Mouse (Mus musculus) neural tube, embryonic 12.5 days (tissue): ENCODE measurements around the gene Pcdh17. TPM values are rescaled to one million over a fixed set of nuclear protein-coding genes. Genes with fewer than 3 reads are reported as not detected.
A peak's percentile ranks its signal among the peaks of the same experiment; 100 is the strongest.

Experiments used
- ATAC-seq: fragments of 200-750 bp; cut with Nextera tagmentation; 2 replicates; pipeline ENCODE4 v1.8.0; 2017; ENCODE audit warnings: low read depth, mild to moderate bottlenecking, moderate TSS enrichment, moderate library complexity; ENCODE audit not compliant: low FRiP score
- H3K27ac ChIP-seq: fragments of 300-500 bp; sonication (generic); 2 replicates; pipeline ENCODE4 v1.5.1; 2016
- H3K27me3 ChIP-seq: fragments of 300-500 bp; sonication (generic); replicated peaks from 2 replicates; pipeline ENCODE4 v1.6.1; 2016; ENCODE audit warnings: mild to moderate bottlenecking
- H3K36me3 ChIP-seq: fragments of 300-500 bp; sonication (generic); 2 replicates; pipeline ENCODE4 v1.6.1; 2016; ENCODE audit warnings: mild to moderate bottlenecking
- H3K4me1 ChIP-seq: fragments of 300-500 bp; sonication (generic); 2 replicates; pipeline ENCODE4 v1.6.1; 2016
- H3K4me2 ChIP-seq: fragments of 300-500 bp; sonication (generic); replicated peaks from 2 replicates; pipeline ENCODE4 v1.6.1; 2016; ENCODE audit warnings: mild to moderate bottlenecking
- H3K4me3 ChIP-seq: fragments of 300-500 bp; sonication (generic); 2 replicates; pipeline ENCODE4 v1.5.1; 2016
- H3K9ac ChIP-seq: fragments of 300-500 bp; sonication (generic); 2 replicates; pipeline ENCODE4 v1.6.1; 2016; ENCODE audit warnings: mild to moderate bottlenecking
- H3K9me3 ChIP-seq: fragments of 300-500 bp; sonication (generic); 2 replicates; pipeline ENCODE4 v1.6.1; 2016; ENCODE audit warnings: mild to moderate bottlenecking
- WGBS: fragments of 180-500 bp; shearing (Covaris S2); methylation state at CpG from one replicate; pipeline ENCODE4 v1.1.7; 2016; 5-methylcytosine and 5-hydroxymethylcytosine counted together
- polyA plus RNA-seq: library from polyadenylated mRNA; unstranded; fragments of >200 nt; fragmentation: Nextera tagmentation; extraction: Ambion mirVana; gene quantifications from 2 replicates; pipeline ENCODE4 v1.2.1, GENCODE M21; 2016

Gene Pcdh17
- polyA plus RNA-seq, 1 experiment from 2014 or later: 13.2 TPM

DNA sequence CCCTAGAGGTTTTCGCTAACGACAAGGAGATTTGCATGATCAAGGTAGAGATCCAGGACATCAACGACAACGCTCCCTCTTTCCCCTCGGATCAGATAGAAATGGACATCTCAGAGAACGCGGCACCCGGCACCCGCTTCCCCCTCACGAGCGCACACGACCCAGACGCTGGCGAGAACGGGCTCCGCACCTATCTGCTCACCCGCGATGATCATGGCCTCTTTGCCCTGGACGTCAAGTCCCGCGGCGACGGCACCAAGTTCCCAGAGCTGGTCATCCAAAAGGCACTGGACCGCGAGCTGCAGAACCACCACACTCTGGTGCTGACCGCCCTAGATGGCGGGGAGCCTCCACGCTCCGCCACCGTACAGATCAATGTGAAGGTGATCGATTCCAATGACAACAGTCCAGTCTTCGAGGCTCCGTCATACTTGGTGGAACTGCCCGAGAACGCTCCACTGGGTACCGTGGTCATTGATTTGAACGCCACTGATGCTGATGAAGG lies 3.1 kb downstream of the Pcdh17 start:
- Histone ChIP-seq H3K4me3 (peak overlapping the region; percentile 59), H3K27ac (no peak overlapping the region)
- WGBS: 4% methylated on average over 37 of the region's 37 CpGs

DNA sequence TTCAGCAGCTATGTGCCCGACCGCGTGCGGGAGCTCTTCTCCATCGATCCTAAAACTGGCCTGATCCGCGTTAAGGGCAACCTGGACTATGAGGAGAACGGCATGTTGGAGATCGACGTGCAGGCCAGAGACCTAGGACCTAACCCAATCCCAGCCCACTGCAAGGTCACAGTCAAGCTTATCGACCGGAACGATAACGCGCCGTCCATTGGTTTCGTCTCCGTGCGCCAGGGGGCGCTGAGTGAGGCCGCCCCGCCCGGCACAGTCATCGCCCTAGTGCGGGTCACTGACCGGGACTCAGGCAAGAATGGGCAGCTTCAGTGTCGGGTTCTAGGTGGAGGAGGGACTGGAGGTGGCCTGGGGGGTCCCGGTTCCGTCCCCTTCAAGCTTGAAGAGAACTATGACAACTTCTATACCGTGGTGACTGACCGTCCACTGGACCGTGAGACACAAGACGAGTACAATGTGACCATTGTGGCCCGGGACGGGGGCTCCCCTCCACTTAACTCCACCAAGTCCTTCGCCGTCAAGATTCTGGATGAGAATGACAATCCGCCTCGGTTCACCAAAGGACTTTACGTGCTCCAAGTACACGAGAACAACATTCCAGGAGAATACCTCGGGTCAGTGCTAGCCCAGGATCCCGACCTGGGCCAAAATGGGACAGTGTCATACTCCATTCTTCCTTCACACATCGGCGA lies 3.7 kb downstream of the Pcdh17 start:
- peaks cover 21% of the 10 kb centered on the region for H3K27me3 ChIP-seq
- H3K4me1 ChIP-seq: peaks cover 10% of the 10 kb centered on the region
- H3K4me3 ChIP-seq: peak overlapping the region; percentile 59
- H3K27ac ChIP-seq: no peak overlapping the region
- peak overlapping the region; percentile 56; the same call in 1 of the 2 replicates for H3K9ac ChIP-seq
- no peaks in the 10 kb centered on the region for H3K9me3 ChIP-seq
- WGBS: 6% methylated on average over 45 of the region's 45 CpGs
- ATAC-seq: no peak
- no peaks in the 10 kb centered on the region for H3K36me3 ChIP-seq
- peak overlapping the region; percentile 96 for H3K4me2 ChIP-seq

More for the DNA sequence above, 3.1 kb downstream of the Pcdh17 start:
- peak overlapping the region; percentile 96 for H3K4me2 ChIP-seq
- H3K36me3 ChIP-seq: no peaks in the 10 kb centered on the region
- peaks cover 10% of the 10 kb centered on the region for H3K4me1 ChIP-seq
- peaks cover 21% of the 10 kb centered on the region for H3K27me3 ChIP-seq
- H3K9ac ChIP-seq: peak overlapping the region; percentile 56
- no peak for ATAC-seq
- H3K9me3 ChIP-seq: no peaks in the 10 kb centered on the region

DNA sequence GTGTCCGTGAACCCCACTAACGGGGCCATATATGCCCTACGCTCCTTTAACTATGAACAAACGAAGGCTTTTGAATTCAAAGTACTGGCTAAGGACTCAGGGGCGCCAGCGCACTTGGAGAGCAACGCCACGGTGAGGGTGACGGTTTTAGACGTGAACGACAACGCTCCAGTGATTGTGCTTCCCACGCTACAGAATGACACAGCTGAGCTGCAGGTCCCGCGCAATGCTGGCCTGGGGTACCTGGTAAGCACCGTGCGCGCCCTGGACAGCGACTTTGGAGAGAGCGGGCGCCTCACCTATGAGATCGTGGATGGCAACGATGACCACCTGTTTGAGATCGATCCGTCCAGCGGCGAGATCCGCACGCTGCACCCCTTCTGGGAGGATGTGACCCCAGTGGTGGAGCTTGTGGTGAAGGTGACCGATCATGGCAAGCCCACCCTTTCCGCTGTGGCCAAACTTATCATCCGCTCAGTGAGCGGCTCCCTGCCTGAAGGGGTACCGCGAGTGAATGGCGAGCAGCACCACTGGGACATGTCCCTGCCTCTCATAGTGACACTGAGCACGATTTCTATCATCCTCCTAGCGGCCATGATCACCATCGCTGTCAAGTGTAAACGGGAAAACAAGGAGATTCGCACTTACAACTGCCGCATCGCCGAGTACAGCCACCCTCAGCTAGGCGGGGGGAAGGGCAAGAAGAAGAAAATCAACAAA lies 4.5 kb downstream of the Pcdh17 start:
- Histone ChIP-seq H3K9ac (peak overlapping the region; percentile 40; the same call in 1 of the 2 replicates), H3K4me2 (peak overlapping the region; percentile 96), H3K4me3 (peak overlapping the region; percentile 59), H3K27ac (no peak overlapping the region), H3K9me3 (no peaks in the 10 kb centered on the region), H3K4me1 (peaks cover 10% of the 10 kb centered on the region), H3K36me3 (no peaks in the 10 kb centered on the region), H3K27me3 (peaks cover 21% of the 10 kb centered on the region)
- no peak for ATAC-seq
- 5% methylated on average over 45 of the region's 45 CpGs for WGBS

DNA sequence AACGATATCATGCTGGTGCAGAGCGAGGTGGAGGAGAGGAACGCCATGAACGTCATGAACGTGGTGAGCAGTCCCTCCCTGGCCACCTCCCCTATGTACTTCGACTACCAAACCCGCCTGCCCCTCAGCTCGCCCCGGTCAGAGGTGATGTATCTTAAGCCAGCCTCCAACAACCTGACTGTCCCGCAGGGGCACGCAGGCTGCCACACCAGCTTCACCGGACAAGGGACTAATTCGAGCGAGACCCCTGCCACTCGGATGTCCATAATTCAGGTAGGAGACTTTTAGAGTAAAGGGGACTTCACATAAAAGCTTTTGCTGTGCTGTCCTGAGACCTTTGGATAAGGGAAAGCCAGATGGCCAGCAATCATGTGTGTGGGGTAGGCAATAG lies 5.0 kb downstream of the Pcdh17 start:
- Histone ChIP-seq H3K9me3 (no peaks in the 10 kb centered on the region), H3K27ac (no peak overlapping the region), H3K4me3 (peak overlapping the region; percentile 59), H3K9ac (peak overlapping the region; percentile 40; the same call in 1 of the 2 replicates), H3K4me2 (peak overlapping the region; percentile 96), H3K27me3 (peaks cover 21% of the 10 kb centered on the region), H3K36me3 (no peaks in the 10 kb centered on the region), H3K4me1 (peaks cover 10% of the 10 kb centered on the region)
- under 1% methylated on average over 15 of the region's 15 CpGs for WGBS
- ATAC-seq: no peak

DNA sequence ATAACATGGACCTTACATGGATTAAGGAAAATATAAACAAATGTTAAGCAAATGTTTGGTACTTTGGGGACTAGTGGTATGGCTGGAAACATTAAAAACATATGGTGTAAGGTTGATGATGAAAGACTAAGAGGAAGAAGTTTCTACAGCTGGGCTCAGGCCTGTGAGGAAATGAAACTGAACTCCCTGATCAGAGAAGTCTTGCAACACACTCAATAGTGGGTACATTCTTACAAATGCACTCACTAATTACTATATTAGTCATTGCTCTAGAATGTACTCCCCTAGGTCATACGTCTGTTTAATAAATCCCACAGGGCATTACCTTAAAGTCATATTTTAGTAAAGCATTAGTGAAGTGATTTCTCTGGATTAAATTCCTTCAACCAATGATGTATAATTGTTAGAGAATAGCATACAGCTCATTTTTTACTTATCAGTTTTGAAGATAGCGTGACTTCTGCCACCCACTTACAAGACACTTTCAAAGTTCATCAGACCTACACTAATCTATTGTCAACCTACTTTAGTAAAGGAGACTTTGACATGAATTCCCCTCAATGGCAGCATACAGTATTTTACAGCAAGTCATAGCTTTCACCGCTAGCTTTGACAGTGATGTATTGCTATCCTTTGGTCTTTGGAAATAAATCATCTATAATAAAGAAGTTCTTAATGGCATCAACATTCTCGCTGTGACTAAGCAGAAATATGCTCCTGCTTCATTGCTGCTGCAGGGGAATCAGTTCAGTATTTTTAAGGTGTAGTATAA lies 10.9 kb downstream of the Pcdh17 start:
- H3K27ac ChIP-seq: no peak overlapping the region
- no peak overlapping the region for H3K9ac ChIP-seq
- 57% methylated on average over 4 of the region's 4 CpGs for WGBS
- ATAC-seq: no peak
- no peaks in the 10 kb centered on the region for H3K4me1 ChIP-seq
- no peaks in the 10 kb centered on the region for H3K36me3 ChIP-seq
- H3K4me2 ChIP-seq: no peak overlapping the region
- no peak overlapping the region for H3K4me3 ChIP-seq
- no peaks in the 10 kb centered on the region for H3K9me3 ChIP-seq
- no peaks in the 10 kb centered on the region for H3K27me3 ChIP-seq

DNA sequence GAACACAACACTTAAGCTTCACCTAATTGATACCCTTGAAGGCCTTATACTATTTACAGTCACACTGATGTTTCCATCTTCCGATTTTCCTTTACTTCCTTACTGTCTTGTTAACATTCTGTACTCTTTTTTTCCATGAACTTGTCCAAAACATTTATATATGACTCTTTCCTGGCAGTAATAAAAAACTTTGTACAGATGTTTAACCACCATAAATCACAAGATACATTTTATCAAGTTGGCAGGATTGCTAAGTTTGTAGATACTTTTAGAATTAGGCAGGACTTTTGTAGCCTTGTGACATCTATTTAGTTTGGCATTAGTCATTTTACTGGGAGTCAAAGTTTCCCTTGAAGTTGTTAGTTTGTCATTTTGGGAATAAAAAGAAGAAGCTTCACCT lies 32.1 kb downstream of the Pcdh17 start:
- Histone ChIP-seq H3K4me3 (no peak overlapping the region), H3K4me1 (no peaks in the 10 kb centered on the region; the same call in 1 of the 2 replicates), H3K9ac (no peak overlapping the region), H3K27me3 (no peaks in the 10 kb centered on the region), H3K9me3 (no peaks in the 10 kb centered on the region), H3K27ac (no peak overlapping the region), H3K4me2 (no peak overlapping the region), H3K36me3 (no peaks in the 10 kb centered on the region)
- ATAC-seq: no peak
- 94% methylated on average over 1 of the region's 1 CpGs for WGBS

DNA sequence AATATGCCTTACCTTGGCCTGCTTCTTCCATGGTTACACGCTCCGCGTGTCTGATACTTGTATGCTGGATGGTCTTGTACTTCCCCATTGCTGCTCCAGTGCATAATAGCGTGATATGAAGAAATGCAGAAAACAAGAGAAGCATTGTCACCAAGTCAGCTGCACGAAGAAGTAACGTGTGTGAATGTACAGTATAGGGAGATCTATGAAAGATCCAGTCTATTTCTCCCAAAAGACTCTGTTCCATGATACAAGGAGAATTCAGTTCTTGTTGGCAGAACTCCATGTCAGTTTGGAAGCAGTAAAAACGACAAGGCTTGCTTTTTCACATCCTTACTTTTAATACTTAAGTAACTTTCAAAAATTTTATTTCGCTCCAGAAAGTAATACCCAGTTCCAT lies 33.0 kb downstream of the Pcdh17 start:
- no peak overlapping the region for H3K4me2 ChIP-seq
- WGBS: 81% methylated on average over 8 of the region's 8 CpGs
- H3K4me1 ChIP-seq: no peaks in the 10 kb centered on the region; the same call in 1 of the 2 replicates
- H3K36me3 ChIP-seq: no peaks in the 10 kb centered on the region
- no peaks in the 10 kb centered on the region for H3K27me3 ChIP-seq
- H3K27ac ChIP-seq: no peak overlapping the region
- no peak overlapping the region for H3K4me3 ChIP-seq
- no peak overlapping the region for H3K9ac ChIP-seq
- no peak for ATAC-seq
- H3K9me3 ChIP-seq: no peaks in the 10 kb centered on the region

DNA sequence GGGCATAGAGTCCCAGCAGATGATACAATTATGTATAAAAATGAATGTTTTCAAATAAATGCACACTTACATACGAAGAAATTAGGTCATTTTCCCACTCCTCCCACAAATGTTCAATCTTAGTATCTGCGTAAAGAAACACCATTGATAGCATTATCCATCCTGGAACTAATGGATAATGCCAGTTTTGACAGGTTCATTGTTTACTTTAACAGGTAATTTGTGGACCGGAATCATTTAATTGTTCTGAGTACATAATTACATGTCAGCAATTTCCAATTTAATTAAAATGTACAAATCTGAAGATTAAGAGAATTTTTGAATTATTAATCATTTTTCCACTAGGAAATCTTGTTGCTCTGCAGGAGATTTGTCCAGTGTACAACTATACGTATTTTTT lies 33.5 kb downstream of the Pcdh17 start:
- Histone ChIP-seq H3K27ac (no peak overlapping the region), H3K4me3 (no peak overlapping the region), H3K4me1 (no peaks in the 10 kb centered on the region; the same call in 1 of the 2 replicates), H3K4me2 (no peak overlapping the region), H3K27me3 (no peaks in the 10 kb centered on the region), H3K9me3 (no peaks in the 10 kb centered on the region), H3K36me3 (no peaks in the 10 kb centered on the region), H3K9ac (no peak overlapping the region)
- no peak for ATAC-seq
- 71% methylated on average over 4 of the region's 4 CpGs for WGBS

DNA sequence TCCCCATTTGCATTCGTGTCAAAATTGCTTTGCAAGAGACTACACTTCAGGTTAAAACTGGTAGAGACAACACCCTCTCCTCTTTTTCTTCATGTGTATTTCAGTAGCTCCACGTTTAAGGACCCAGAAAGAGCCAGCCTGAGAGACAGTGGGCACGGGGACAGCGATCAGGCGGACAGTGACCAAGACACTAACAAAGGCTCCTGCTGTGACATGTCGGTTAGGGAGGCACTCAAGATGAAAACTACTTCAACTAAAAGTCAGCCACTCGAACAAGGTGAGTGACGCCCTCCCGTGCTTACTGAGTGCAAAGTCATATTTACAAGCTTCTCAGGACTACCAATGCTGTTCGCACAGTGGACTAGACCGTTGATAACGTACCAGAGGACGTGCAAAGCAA lies 34.0 kb downstream of the Pcdh17 start:
- H3K9me3 ChIP-seq: no peaks in the 10 kb centered on the region
- no peak overlapping the region for H3K4me3 ChIP-seq
- H3K4me1 ChIP-seq: no peaks in the 10 kb centered on the region; the same call in 1 of the 2 replicates
- no peaks in the 10 kb centered on the region for H3K36me3 ChIP-seq
- no peak overlapping the region for H3K9ac ChIP-seq
- H3K27me3 ChIP-seq: no peaks in the 10 kb centered on the region
- WGBS: 37% methylated on average over 13 of the region's 13 CpGs
- H3K27ac ChIP-seq: no peak overlapping the region
- ATAC-seq: no peak
- H3K4me2 ChIP-seq: no peak overlapping the region

DNA sequence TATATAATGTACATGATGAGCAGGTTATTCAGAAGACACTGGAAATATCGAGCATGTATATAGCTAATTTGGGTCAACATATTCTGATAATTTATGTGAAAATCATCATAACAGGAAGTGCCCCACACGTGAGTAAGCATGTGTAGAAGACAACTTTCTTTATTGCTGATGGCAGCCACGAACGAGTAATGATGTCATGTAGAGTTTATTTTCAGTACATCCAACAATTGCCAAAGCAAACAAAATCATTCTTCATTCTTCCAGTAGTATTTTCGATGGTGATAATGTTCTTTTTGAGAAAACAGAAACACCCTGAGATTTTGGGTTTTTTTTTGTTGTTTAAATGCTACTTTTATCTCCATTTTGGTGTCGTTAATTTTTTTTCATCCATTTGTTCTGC lies 37.2 kb downstream of the Pcdh17 start:
- Histone ChIP-seq H3K9ac (no peak overlapping the region), H3K4me3 (no peak overlapping the region), H3K4me2 (no peak overlapping the region), H3K36me3 (no peaks in the 10 kb centered on the region), H3K4me1 (no peaks in the 10 kb centered on the region; the same call in 1 of the 2 replicates), H3K9me3 (no peaks in the 10 kb centered on the region), H3K27me3 (no peaks in the 10 kb centered on the region), H3K27ac (no peak overlapping the region)
- no peak for ATAC-seq
- 86% methylated on average over 6 of the region's 6 CpGs for whole genome bisulfite sequencing

DNA sequence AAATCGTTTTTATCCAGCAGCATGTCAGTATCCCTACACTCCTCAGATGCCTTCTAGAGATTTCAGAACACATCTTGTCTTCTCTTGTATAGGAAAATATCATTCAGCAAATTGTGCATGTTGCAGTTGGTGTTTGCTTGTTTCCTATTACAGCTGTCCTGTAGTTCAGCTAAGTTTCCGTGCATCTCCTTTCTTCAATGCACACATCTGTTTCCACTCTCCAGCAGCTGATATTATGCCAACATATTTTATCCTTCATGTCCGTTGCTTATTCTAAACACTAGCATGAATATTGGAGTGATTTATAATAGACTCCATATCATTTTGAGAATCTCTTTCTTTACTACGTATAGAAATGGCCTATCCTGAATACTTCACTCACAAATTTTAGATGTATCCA lies 41.0 kb downstream of the Pcdh17 start:
- 83% methylated on average over 4 of the region's 4 CpGs for WGBS
- Histone ChIP-seq H3K4me3 (no peak overlapping the region), H3K4me2 (no peak overlapping the region), H3K36me3 (no peaks in the 10 kb centered on the region), H3K27ac (no peak overlapping the region), H3K4me1 (no peaks in the 10 kb centered on the region), H3K9me3 (no peaks in the 10 kb centered on the region), H3K9ac (no peak overlapping the region), H3K27me3 (no peaks in the 10 kb centered on the region)
- ATAC-seq: no peak

DNA sequence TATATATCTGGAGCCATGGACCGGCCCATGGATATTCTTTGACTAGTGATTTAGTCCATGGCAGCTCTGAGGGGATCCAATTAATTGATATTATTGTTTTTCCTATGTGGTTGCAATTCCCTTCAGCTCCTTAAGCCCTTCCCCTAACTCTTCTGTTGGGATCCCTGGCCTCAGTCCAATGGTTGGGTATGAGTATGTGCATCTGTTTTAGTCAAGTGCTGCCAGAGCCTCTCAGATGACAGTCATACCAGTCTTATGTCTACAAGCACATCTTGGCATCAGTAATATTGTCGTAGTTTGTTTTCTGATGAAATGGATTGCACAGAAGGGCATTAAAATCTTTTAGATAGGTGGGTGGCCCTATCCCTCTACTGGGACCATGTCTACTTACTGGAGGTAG lies 67.6 kb downstream of the Pcdh17 start:
- Histone ChIP-seq H3K9ac (no peak overlapping the region), H3K27me3 (no peaks in the 10 kb centered on the region), H3K4me3 (no peak overlapping the region), H3K27ac (no peak overlapping the region), H3K9me3 (no peaks in the 10 kb centered on the region), H3K36me3 (no peaks in the 10 kb centered on the region), H3K4me1 (no peaks in the 10 kb centered on the region), H3K4me2 (no peak overlapping the region)
- 90% methylated on average over 2 of the region's 2 CpGs for WGBS
- no peak for ATAC-seq
